Mouse (Mus musculus) frontal cortex, postnatal 14 days (tissue): ENCODE measurements around the gene Gnptab.
"Not testable (repeated sequence)": the region's sequence is repeated elsewhere in the genome, so short reads cannot be mapped to it uniquely, and the experiment has no call there.

Experiments used
- DNase-seq, 2 experiments: peaks; one replicate each; pipeline ENCODE4 v3.0.0; 2022; ENCODE audit warnings: low spot score in 2 of 2

The Gnptab gene

GRCm38 (mm10) chr10:88412290-88412995, 33.5 kb downstream of the Gnptab start:
- no peak for DNase-seq

GRCm38 (mm10) chr10:88417686-88418085, 38.8 kb downstream of the Gnptab start:
- no peak for DNase-seq

- DNase-seq: no peak
Measured at GRCm38 (mm10) chr10:88420141-88420541, 41.2 kb downstream of the Gnptab start.

GRCm38 (mm10) chr10:88420655-88421435, 41.9 kb downstream of the Gnptab start:
- no peak for DNase-seq

GRCm38 (mm10) chr10:88426158-88426816, 47.4 kb downstream of the Gnptab start:
- DNase-seq: peak in 1 of 2 experiments; percentile 14

GRCm38 (mm10) chr10:88426896-88427295, 48.0 kb downstream of the Gnptab start:
- DNase-seq: no peak

GRCm38 (mm10) chr10:88427998-88428397, 49.1 kb downstream of the Gnptab start:
- DNase-seq: no peak

GRCm38 (mm10) chr10:88441224-88441623, 62.3 kb downstream of the Gnptab start:
- no peak for DNase-seq

GRCm38 (mm10) chr10:88451221-88451620, 72.3 kb downstream of the Gnptab start:
- peak in 1 of 2 experiments; percentile 21 for DNase-seq

- no peak for DNase-seq
Measured at GRCm38 (mm10) chr10:88451990-88452389, 73.1 kb downstream of the Gnptab start.

GRCm38 (mm10) chr10:88457816-88458215, 78.9 kb downstream of the Gnptab start:
- no peak for DNase-seq

GRCm38 (mm10) chr10:88459502-88459992, 80.6 kb downstream of the Gnptab start, which contains the start of gene Sycp3:
Gene Sycp3, plus strand, starts transcription at chr10:88459569.
- no peak for DNase-seq

GRCm38 (mm10) chr10:88460122-88460820, 81.3 kb downstream of the Gnptab start:
- DNase-seq: no peak

- DNase-seq: not testable (repeated sequence)
Measured at GRCm38 (mm10) chr10:88482866-88483265, 103.9 kb downstream of the Gnptab start.

- DNase-seq: no peak
Measured at GRCm38 (mm10) chr10:88488629-88489028, 109.7 kb downstream of the Gnptab start.

GRCm38 (mm10) chr10:88491632-88492031, 112.7 kb downstream of the Gnptab start:
- no peak for DNase-seq

GRCm38 (mm10) chr10:88492658-88493057, 113.7 kb downstream of the Gnptab start:
- no peak for DNase-seq

- DNase-seq: no peak
Measured at GRCm38 (mm10) chr10:88494959-88495587, 116.1 kb downstream of the Gnptab start.
